Mouse (Mus musculus) heart, adult 8-10 months (tissue): Measurements from ENCODE around the gene Snx1. TPM values are rescaled to one million over a fixed set of nuclear protein-coding genes. Genes with fewer than 3 reads are reported as not detected.

Source experiments
- DNase-seq: peaks from one replicate; pipeline ENCODE4 v3.0.0; 2022; ENCODE audit warnings: low spot score
- total RNA-seq, 4 experiments: library from RNA; stranded (reverse); gene quantifications; 2 replicates each; pipeline ENCODE4 v1.2.4; 2022

The Snx1 gene
- total RNA-seq, 4 experiments from 2014 or later, result 21.3 to 25.8 (median 24.0) TPM

- no peak for DNase-seq
Measured at GRCm38 (mm10) chr9:66090593-66091244, 35.7 kb downstream of the Snx1 start.

- peak; percentile 30 for DNase-seq
Measured at GRCm38 (mm10) chr9:66088411-66088810, 38.0 kb downstream of the Snx1 start.

- no peak for DNase-seq
Measured at GRCm38 (mm10) chr9:66087062-66087461, 39.3 kb downstream of the Snx1 start.

GRCm38 (mm10) chr9:66084171-66084570, 42.2 kb downstream of the Snx1 start:
- no peak for DNase-seq

- no peak for DNase-seq
Measured at GRCm38 (mm10) chr9:66081999-66082398, 44.4 kb downstream of the Snx1 start.

- no peak for DNase-seq
Measured at GRCm38 (mm10) chr9:66080804-66081459, 45.5 kb downstream of the Snx1 start.

- DNase-seq, result no peak
Measured at GRCm38 (mm10) chr9:66078493-66078892, 47.9 kb downstream of the Snx1 start.

- DNase-seq, result no peak
Measured at GRCm38 (mm10) chr9:66078072-66078471, 48.3 kb downstream of the Snx1 start.

GRCm38 (mm10) chr9:66072754-66073153, 53.6 kb downstream of the Snx1 start:
- no peak for DNase-seq

- no peak for DNase-seq
Measured at GRCm38 (mm10) chr9:66070151-66070550, 56.2 kb downstream of the Snx1 start.

- DNase-seq, result peak; percentile 72
Measured at GRCm38 (mm10) chr9:66069583-66069982, 56.8 kb downstream of the Snx1 start, which contains the start of gene Snx22. Gene Snx22, minus strand, starts transcription at chr9:66069719.

GRCm38 (mm10) chr9:66068971-66069391, 57.4 kb downstream of the Snx1 start:
- DNase-seq, result no peak

GRCm38 (mm10) chr9:66068056-66068455, 58.3 kb downstream of the Snx1 start:
- DNase-seq, result no peak

- peak; percentile 50 for DNase-seq
Measured at GRCm38 (mm10) chr9:66067542-66067941, 58.8 kb downstream of the Snx1 start.

GRCm38 (mm10) chr9:66066791-66067190, 59.6 kb downstream of the Snx1 start:
- no peak for DNase-seq

GRCm38 (mm10) chr9:66064316-66064715, 62.1 kb downstream of the Snx1 start:
- no peak for DNase-seq

- DNase-seq, result no peak
Measured at GRCm38 (mm10) chr9:66063446-66063845, 62.9 kb downstream of the Snx1 start.

GRCm38 (mm10) chr9:66061656-66062055, 64.7 kb downstream of the Snx1 start:
- no peak for DNase-seq

- DNase-seq, result no peak
Measured at GRCm38 (mm10) chr9:66060986-66061385, 65.4 kb downstream of the Snx1 start.

- no peak for DNase-seq
Measured at GRCm38 (mm10) chr9:66060308-66060647, 66.1 kb downstream of the Snx1 start.

GRCm38 (mm10) chr9:66059583-66060307, 66.6 kb downstream of the Snx1 start, which contains the start of gene Ppib:
Gene Ppib, plus strand, starts transcription at chr9:66060222.
- DNase-seq, result peak; percentile 96

- DNase-seq, result no peak
Measured at GRCm38 (mm10) chr9:66053620-66054019, 72.8 kb downstream of the Snx1 start.

GRCm38 (mm10) chr9:66052731-66053130, 73.7 kb downstream of the Snx1 start:
- DNase-seq, result no peak
